Comparison of ENCODE assay signal across 28 mouse cellular contexts in genomic region chr10:79542171-79542570, GRCm38 (mm10). TPM values are rescaled to one million over a fixed set of nuclear protein-coding genes. Genes with fewer than 3 reads are reported as not detected.
DNase-seq lines count a peak whose midpoint lies in the region; ATAC-seq and TF ChIP-seq lines count a peak whose summit lies in the region.
"Had no signal": no experiment of that assay in that cellular context is flagged by ENCODE, and none has a peak within 500 bp of the region (broad histone marks: within the 10 kb centered on the region; RNA-seq: fewer than 3 reads in every experiment).

No protein-coding gene starts in this region.

- H3K27ac ChIP-seq in heart, embryonic 12.5 days (ENCODE audit: poor library complexity, severe bottlenecking) = no peak overlapping the region
- peak overlapping the region; percentile 4; the same call in 1 of the 2 replicates for H3K27ac ChIP-seq in kidney, postnatal 0 days
- H3K27ac ChIP-seq in kidney, embryonic 15.5 days = no peak overlapping the region
- H3K27ac ChIP-seq: forebrain, embryonic 12.5 days; heart, embryonic 13.5 days; hindbrain, embryonic 14.5 days; limb, embryonic 15.5 days; midbrain, embryonic 10.5 days; neural tube, embryonic 13.5 days had no signal

- no peak overlapping the region for H3K4me3 ChIP-seq in heart, embryonic 12.5 days
- H3K4me3 ChIP-seq in kidney, postnatal 0 days (replicated peaks; ENCODE audit: low read depth, low read length) = no peak overlapping the region
- H3K4me3 ChIP-seq in kidney, embryonic 15.5 days (replicated peaks) = no peak overlapping the region
- H3K4me3 ChIP-seq: forebrain, embryonic 12.5 days; heart, embryonic 13.5 days; limb, embryonic 15.5 days; midbrain, embryonic 10.5 days; myocyte; neural tube, embryonic 13.5 days had no signal

- H3K9ac ChIP-seq in heart, embryonic 12.5 days = no peak overlapping the region
- no peak overlapping the region for H3K9ac ChIP-seq in kidney, postnatal 0 days (ENCODE audit: low read depth, low read length)
- H3K9ac ChIP-seq in kidney, embryonic 15.5 days = no peak overlapping the region
- H3K9ac ChIP-seq: forebrain, embryonic 12.5 days; heart, embryonic 13.5 days; hindbrain, embryonic 14.5 days; limb, embryonic 15.5 days; neural tube, embryonic 13.5 days had no signal

- no peaks in the 10 kb centered on the region for H3K27me3 ChIP-seq in heart, embryonic 12.5 days (replicated peaks)
- no peaks in the 10 kb centered on the region for H3K27me3 ChIP-seq in kidney, postnatal 0 days (ENCODE audit: insufficient read depth, low read length)
- H3K27me3 ChIP-seq in kidney, embryonic 15.5 days = no peaks in the 10 kb centered on the region
- H3K27me3 ChIP-seq: forebrain, embryonic 12.5 days; heart, embryonic 13.5 days; limb, embryonic 15.5 days; neural tube, embryonic 13.5 days had no signal

- peaks cover 89% of the 10 kb centered on the region for H3K36me3 ChIP-seq in heart, embryonic 12.5 days
- peaks cover 62% of the 10 kb centered on the region for H3K36me3 ChIP-seq in kidney, postnatal 0 days (ENCODE audit: insufficient read depth, low read length)
- H3K36me3 ChIP-seq in kidney, embryonic 15.5 days = peaks cover 93% of the 10 kb centered on the region

- 90% methylated on average over 11 of the region's 11 CpGs for WGBS in heart, embryonic 12.5 days
- WGBS in kidney, postnatal 0 days = 95% methylated on average over 11 of the region's 11 CpGs
- WGBS in kidney, embryonic 15.5 days = 93% methylated on average over 11 of the region's 11 CpGs

- no peak for TF ChIP-seq CTCF in kidney, postnatal 0 days (IDR thresholded peaks at IDR 0.05; ENCODE audit: low read depth)

- H3K4me2 ChIP-seq in heart, embryonic 12.5 days = no peak overlapping the region
- no peak overlapping the region for H3K4me2 ChIP-seq in kidney, postnatal 0 days (ENCODE audit: low read length)
- H3K4me2 ChIP-seq in kidney, embryonic 15.5 days = no peak overlapping the region
- H3K4me2 ChIP-seq: forebrain, embryonic 12.5 days; heart, embryonic 13.5 days; hindbrain, embryonic 14.5 days; limb, embryonic 15.5 days; neural tube, embryonic 13.5 days had no signal

- DNase-seq in adrenal gland, adult (ENCODE audit: inconsistent age in 2 of 2, low spot score in 1 of 2) = peak; percentile 3 to 21
- DNase-seq in adrenal gland, postnatal 36 days = no peak
- peak; percentile 68 for DNase-seq in heart, adult 11 months
- DNase-seq in kidney, postnatal 0 days (ENCODE audit: low spot score) = no peak
- peak; percentile 18 for DNase-seq in right cerebral cortex, postnatal 10 days (ENCODE audit: low spot score in 2 of 2)
- DNase-seq in right cerebral cortex, postnatal 36 days (ENCODE audit: low spot score in 2 of 2) = no peak
- DNase-seq: adrenal gland, postnatal 25 days; heart, postnatal 14 days; layer of hippocampus, adult 9-11 months; lung, postnatal 10 days had no signal

- no peaks in the 10 kb centered on the region for H3K9me3 ChIP-seq in heart, embryonic 12.5 days (replicated peaks)
- H3K9me3 ChIP-seq in kidney, postnatal 0 days (replicated peaks; ENCODE audit: low read length) = no peaks in the 10 kb centered on the region
- no peaks in the 10 kb centered on the region for H3K9me3 ChIP-seq in kidney, embryonic 15.5 days (replicated peaks)
- H3K9me3 ChIP-seq: forebrain, embryonic 12.5 days; heart, embryonic 13.5 days; limb, embryonic 15.5 days; midbrain, embryonic 10.5 days; neural tube, embryonic 13.5 days had no signal

- H3K4me1 ChIP-seq in heart, embryonic 12.5 days (replicated peaks) = no peaks in the 10 kb centered on the region; the same call in 1 of the 2 replicates
- H3K4me1 ChIP-seq in kidney, postnatal 0 days (replicated peaks; ENCODE audit: insufficient read depth, low read length) = no peaks in the 10 kb centered on the region
- H3K4me1 ChIP-seq in kidney, embryonic 15.5 days = no peaks in the 10 kb centered on the region
- H3K4me1 ChIP-seq: forebrain, embryonic 12.5 days; limb, embryonic 15.5 days; midbrain, embryonic 10.5 days; neural tube, embryonic 13.5 days had no signal

- no peak for ATAC-seq in heart, embryonic 12.5 days (ENCODE audit: insufficient number of reproducible peaks, low FRiP score)
- ATAC-seq in kidney, postnatal 0 days (replicated peaks; ENCODE audit: low FRiP score, low read depth) = no peak
- no peak for ATAC-seq in kidney, embryonic 15.5 days (replicated peaks; ENCODE audit: low FRiP score)
- ATAC-seq: activated CD4-positive, CD25-positive, alpha-beta regulatory T cell, adult 4 months; inflammation-experienced regulatory T-cells, adult 6 months; midbrain, embryonic 16.5 days had no signal

RNA-seq across cellular contexts. Expression of gene Plpp2, which starts 8.6 kb away (rescaled TPM):
- 10 to 100 TPM; 20.2 to 38.2 TPM for total RNA-seq in adrenal gland, postnatal 36 days (2021)
- polyA plus RNA-seq in heart, embryonic 12.5 days (2016; fragmentation: Nextera tagmentation; extraction: Ambion mirVana) = 12.0 and 12.3 TPM in 2 replicates
- 67.0 and 68.9 TPM in 2 replicates for polyA plus RNA-seq in kidney, postnatal 0 days (2015; fragmentation: Nextera tagmentation; extraction: Ambion mirVana)
- polyA plus RNA-seq in kidney, embryonic 15.5 days (2015; fragmentation: Nextera tagmentation; extraction: Ambion mirVana) = 42.0 and 45.7 TPM in 2 replicates

RNA-seq across cellular contexts. Expression of gene Mier2, which starts 12.8 kb away (rescaled TPM):
- 10 to 100 TPM; 30.4 to 33.4 TPM for total RNA-seq in adrenal gland, postnatal 36 days (2021)
- 38.2 and 38.7 TPM in 2 replicates for polyA plus RNA-seq in heart, embryonic 12.5 days (2016; fragmentation: Nextera tagmentation; extraction: Ambion mirVana)
- polyA plus RNA-seq in kidney, postnatal 0 days (2015; fragmentation: Nextera tagmentation; extraction: Ambion mirVana) = 27.4 and 29.4 TPM in 2 replicates
- 48.6 and 53.6 TPM in 2 replicates for polyA plus RNA-seq in kidney, embryonic 15.5 days (2015; fragmentation: Nextera tagmentation; extraction: Ambion mirVana)

RNA-seq across cellular contexts. Expression of gene Theg, which starts 45.0 kb away (rescaled TPM):
- total RNA-seq in adrenal gland, postnatal 36 days (2021) = not detected
- polyA plus RNA-seq in heart, embryonic 12.5 days (2016; fragmentation: Nextera tagmentation; extraction: Ambion mirVana) = not detected in 2 replicates
- not detected in 2 replicates for polyA plus RNA-seq in kidney, postnatal 0 days (2015; fragmentation: Nextera tagmentation; extraction: Ambion mirVana)
- polyA plus RNA-seq in kidney, embryonic 15.5 days (2015; fragmentation: Nextera tagmentation; extraction: Ambion mirVana) = not detected in 2 replicates
- total RNA-seq: adrenal gland, postnatal 25 days; gastrocnemius, adult 8-10 months; granulocyte monocyte progenitor cell, adult 5-6 weeks; heart, postnatal 14 days; left cerebral cortex, postnatal 25 days had no signal
- polyA plus RNA-seq: activated CD4-positive, CD25-positive, alpha-beta regulatory T cell, adult 4 months; embryonic facial prominence, embryonic 11.5 days; forebrain, embryonic 12.5 days; heart, embryonic 13.5 days; hindbrain, embryonic 14.5 days; inflammation-experienced regulatory T-cells, adult 6 months; limb, embryonic 15.5 days; midbrain, embryonic 10.5 days; midbrain, embryonic 16.5 days; myocyte; neural tube, embryonic 13.5 days; small intestine, adult 2 months; stomach, embryonic 16.5 days had no signal

Comparison
In these comparisons a context has a peak if more than half of its experiments do, and no peak if none do; other contexts are left out.
1. DNase-seq: peak in adrenal gland, adult (2 of 2), heart, adult 11 months (single experiment) and right cerebral cortex, postnatal 10 days (2 of 2); none in adrenal gland, postnatal 36 days (0 of 2), kidney, postnatal 0 days (single experiment) and right cerebral cortex, postnatal 36 days (0 of 2).